Mouse (Mus musculus): ENCODE measurements around the gene Rbpms2.

Rbpms2 gene

GRCm38 (mm10) chr9:65629025-65629766 is at the start of gene Rbpms2:
Gene Rbpms2, plus strand, starts transcription at chr9:65629648.
- DNase-seq (ENCODE audit: low read depth, low spot score) = no peak

- DNase-seq (ENCODE audit: low read depth, low spot score) = peak; percentile 97
Measured at GRCm38 (mm10) chr9:65579781-65580371, 49.6 kb upstream of the Rbpms2 start, which contains the start of gene Plekho2. Gene Plekho2, minus strand, starts transcription at chr9:65580040.

GRCm38 (mm10) chr9:65580401-65581256 is 48.8 kb upstream of the Rbpms2 start:
- DNase-seq (ENCODE audit: low read depth, low spot score) = peak; percentile 88

GRCm38 (mm10) chr9:65583045-65583444 is 46.4 kb upstream of the Rbpms2 start:
- DNase-seq (ENCODE audit: low read depth, low spot score) = no peak

- DNase-seq (ENCODE audit: low read depth, low spot score) = peak; percentile 88
Measured at GRCm38 (mm10) chr9:65586406-65587269, 42.8 kb upstream of the Rbpms2 start, which contains the start of gene Pif1. Gene Pif1, plus strand, starts transcription at chr9:65587160.

- DNase-seq (ENCODE audit: low read depth, low spot score) = no peak
Measured at GRCm38 (mm10) chr9:65587270-65587572, 42.2 kb upstream of the Rbpms2 start.

- peak; percentile 46 for DNase-seq (ENCODE audit: low read depth, low spot score)
Measured at GRCm38 (mm10) chr9:65587573-65588358, 41.7 kb upstream of the Rbpms2 start.

GRCm38 (mm10) chr9:65589091-65589490 is 40.4 kb upstream of the Rbpms2 start:
- DNase-seq (ENCODE audit: low read depth, low spot score) = no peak

- DNase-seq (ENCODE audit: low read depth, low spot score) = no peak
Measured at GRCm38 (mm10) chr9:65592721-65593120, 36.7 kb upstream of the Rbpms2 start.

- no peak for DNase-seq (ENCODE audit: low read depth, low spot score)
Measured at GRCm38 (mm10) chr9:65593596-65593995, 35.9 kb upstream of the Rbpms2 start.

- peak; percentile 67 for DNase-seq (ENCODE audit: low read depth, low spot score)
Measured at GRCm38 (mm10) chr9:65598765-65599249, 30.6 kb upstream of the Rbpms2 start.

- DNase-seq (ENCODE audit: low read depth, low spot score) = no peak
Measured at GRCm38 (mm10) chr9:65600951-65601350, 28.5 kb upstream of the Rbpms2 start.

GRCm38 (mm10) chr9:65603401-65604102 is 25.9 kb upstream of the Rbpms2 start:
- DNase-seq (ENCODE audit: low read depth, low spot score) = no peak

GRCm38 (mm10) chr9:65605471-65606136 is 23.8 kb upstream of the Rbpms2 start:
- peak; percentile 97 for DNase-seq (ENCODE audit: low read depth, low spot score)

GRCm38 (mm10) chr9:65606321-65607109 is 22.9 kb upstream of the Rbpms2 start:
- DNase-seq (ENCODE audit: low read depth, low spot score) = no peak

- no peak for DNase-seq (ENCODE audit: low read depth, low spot score)
Measured at GRCm38 (mm10) chr9:65607120-65607519, 22.3 kb upstream of the Rbpms2 start.

- no peak for DNase-seq (ENCODE audit: low read depth, low spot score)
Measured at GRCm38 (mm10) chr9:65611969-65612486, 17.4 kb upstream of the Rbpms2 start.

GRCm38 (mm10) chr9:65613098-65613497 is 16.4 kb upstream of the Rbpms2 start:
- DNase-seq (ENCODE audit: low read depth, low spot score) = peak; percentile 23
